Mouse (Mus musculus): ENCODE measurements at regions not wholly inside any gene's neighbourhood (a gene's known extent, or its start where the extent isn't known, plus 50 kb on each side); places are given as distances from the start of the nearest gene placed in this dataset.

DNA sequence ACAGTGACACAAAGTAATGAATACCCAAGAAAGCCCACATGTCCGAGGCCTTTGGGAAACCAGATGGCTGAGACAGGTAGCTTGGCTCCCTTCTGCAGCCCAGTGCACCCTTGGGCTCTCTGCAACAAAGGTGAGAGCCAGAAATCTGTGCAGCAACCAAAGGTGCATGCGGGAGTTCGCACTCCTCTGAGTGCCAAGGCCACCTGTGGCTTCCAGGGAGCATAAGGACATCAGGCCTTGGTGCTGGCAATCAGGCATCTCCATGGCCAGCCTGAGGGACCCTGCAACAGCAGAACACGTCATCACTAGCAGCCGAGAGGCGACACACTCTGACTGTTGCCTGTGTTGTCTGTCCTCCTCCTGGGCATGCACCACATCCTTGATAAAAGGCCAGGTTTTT, 78.2 kb upstream of the Slc22a12 start:
- in situ Hi-C loops (cut with MboI; ENCODE audit: low pct_ligation_motif_present, low pct_unique_long_range_greater_than_20kb, low sequenced_read_pairs), result no loop called here
- DNase-seq (ENCODE audit: extremely low read depth), result no peak
- Histone ChIP-seq H3K36me3 (replicated peaks in 1 of 2; ENCODE audit: control insufficient read depth in 1 of 2, insufficient read depth in 1 of 2, low read length in 1 of 2) (no peaks in the 10 kb centered on the region), H3K4me1 (ENCODE audit: control insufficient read depth in 1 of 2, insufficient read depth in 2 of 2) (no peaks in the 10 kb centered on the region), H3K9me3 (replicated peaks; ENCODE audit: low read length) (peaks cover 20% of the 10 kb centered on the region), H3K4me3 (replicated peaks in 1 of 3; ENCODE audit: low read depth in 2 of 3, low read length in 2 of 3, poor library complexity in 1 of 3) (no peak overlapping the region), H3K9ac (ENCODE audit: insufficient read depth, low read depth) (no peak overlapping the region), H3K79me2 (replicated peaks; ENCODE audit: control insufficient read depth, extremely low read depth, insufficient read depth, poor library complexity, severe bottlenecking) (no peaks in the 10 kb centered on the region), H3K27me3 (replicated peaks) (peaks cover 29% of the 10 kb centered on the region), H3K4me2 (ENCODE audit: insufficient read depth, low read depth, poor library complexity, severe bottlenecking) (no peak overlapping the region), H3K27ac (ENCODE audit: insufficient read depth, low read depth) (no peak overlapping the region)
- no peak for TF ChIP-seq ELF1 (IDR thresholded peaks at IDR 0.05; ENCODE audit: low read depth, low read length)
- no peak for TF ChIP-seq JUN (IDR thresholded peaks at IDR 0.05; ENCODE audit: insufficient read depth, low read depth, low read length)
- no peak for TF ChIP-seq SMC3 (IDR thresholded peaks at IDR 0.05; ENCODE audit: low read depth, low read length)
- TF ChIP-seq POLR2AphosphoS2 (IDR thresholded peaks at IDR 0.05; ENCODE audit: low read depth, low read length), result no peak
- no peak for TF ChIP-seq ETS1 (conservative IDR thresholded peaks at IDR 0.05; ENCODE audit: low read depth, low read length)
- TF ChIP-seq KAT2A (IDR thresholded peaks at IDR 0.05; ENCODE audit: insufficient replicate concordance, low read length), result no peak
- TF ChIP-seq UBTF (IDR thresholded peaks at IDR 0.05; ENCODE audit: low read depth, low read length), result no peak
- TF ChIP-seq MAZ (IDR thresholded peaks at IDR 0.05; ENCODE audit: low read depth, low read length), result no peak
- TF ChIP-seq E2F4 (IDR thresholded peaks at IDR 0.05; ENCODE audit: insufficient replicate concordance, low read depth, low read length), result no peak
- TF ChIP-seq ZNF384 (IDR thresholded peaks at IDR 0.05; ENCODE audit: low read depth, low read length), result no peak
- TF ChIP-seq CHD2 (IDR thresholded peaks at IDR 0.05; ENCODE audit: low read length), result no peak
- no peak for TF ChIP-seq ZC3H11A (IDR thresholded peaks at IDR 0.05; ENCODE audit: low read depth, low read length)
- no peak for TF ChIP-seq MYC (IDR thresholded peaks at IDR 0.05; ENCODE audit: low read depth, low read length)
- no peak for TF ChIP-seq NRF1 (IDR thresholded peaks at IDR 0.05; ENCODE audit: low read depth, low read length)
- no peak for TF ChIP-seq TCF12 (IDR thresholded peaks at IDR 0.05; ENCODE audit: low read depth, low read length)
- TF ChIP-seq EP300 (IDR thresholded peaks at IDR 0.05; ENCODE audit: low read length), result no peak
- dilution Hi-C loops (cut with MboI; ENCODE audit: extremely low pct_ligation_motif_present, extremely low pct_unique_long_range_greater_than_20kb, low sequenced_read_pairs), result no loop called here

DNA sequence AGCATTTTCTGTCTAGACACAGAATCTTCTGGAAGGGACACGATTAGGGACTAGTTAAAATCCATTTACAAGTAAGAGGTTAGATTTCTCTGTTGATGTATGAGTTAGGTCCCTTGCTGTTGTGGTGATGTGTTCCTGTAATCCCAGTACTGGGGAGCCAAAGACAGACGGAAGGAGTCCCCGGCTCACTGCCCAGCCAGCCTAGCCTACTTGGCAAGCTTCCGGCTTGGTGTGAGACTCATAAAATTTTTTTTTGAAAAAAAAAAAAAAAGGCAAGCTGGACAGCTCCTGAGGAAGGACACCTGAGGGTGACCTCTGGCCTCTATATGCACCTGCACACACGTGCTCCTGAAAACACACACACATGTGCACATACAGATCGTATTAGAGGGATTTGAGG, 76.7 kb upstream of the Slc22a12 start:
- dilution Hi-C loops (cut with MboI; ENCODE audit: extremely low pct_ligation_motif_present, extremely low pct_unique_long_range_greater_than_20kb, low sequenced_read_pairs) (no loop called here), in situ Hi-C loops (cut with MboI; ENCODE audit: low pct_ligation_motif_present, low pct_unique_long_range_greater_than_20kb, low sequenced_read_pairs) (no loop called here)
- H3K4me3 ChIP-seq (replicated peaks in 1 of 3; ENCODE audit: low read depth in 2 of 3, low read length in 2 of 3, poor library complexity in 1 of 3), result no peak overlapping the region
- H3K4me1 ChIP-seq (ENCODE audit: control insufficient read depth in 1 of 2, insufficient read depth in 2 of 2), result no peaks in the 10 kb centered on the region
- H3K36me3 ChIP-seq (replicated peaks in 1 of 2; ENCODE audit: control insufficient read depth in 1 of 2, insufficient read depth in 1 of 2, low read length in 1 of 2), result no peaks in the 10 kb centered on the region
- peaks cover 23% of the 10 kb centered on the region for H3K27me3 ChIP-seq (replicated peaks)
- H3K9me3 ChIP-seq (replicated peaks; ENCODE audit: low read length), result peaks cover 20% of the 10 kb centered on the region
- no peaks in the 10 kb centered on the region for H3K79me2 ChIP-seq (replicated peaks; ENCODE audit: control insufficient read depth, extremely low read depth, insufficient read depth, poor library complexity, severe bottlenecking)
- no peak overlapping the region for H3K4me2 ChIP-seq (ENCODE audit: insufficient read depth, low read depth, poor library complexity, severe bottlenecking)
- DNase-seq (ENCODE audit: extremely low read depth), result no peak
- TF ChIP-seq ZNF384 (IDR thresholded peaks at IDR 0.05; ENCODE audit: low read depth, low read length) (no peak), E2F4 (IDR thresholded peaks at IDR 0.05; ENCODE audit: insufficient replicate concordance, low read depth, low read length) (no peak), TBP (conservative IDR thresholded peaks at IDR 0.05; ENCODE audit: low read depth, low read length) (no peak), KAT2A (IDR thresholded peaks at IDR 0.05; ENCODE audit: insufficient replicate concordance, low read length) (no peak), UBTF (IDR thresholded peaks at IDR 0.05; ENCODE audit: low read depth, low read length) (no peak), NELFE (IDR thresholded peaks at IDR 0.05; ENCODE audit: low read depth, low read length) (no peak), MAX (IDR thresholded peaks at IDR 0.05; ENCODE audit: low read length) (no peak), BHLHE40 (IDR thresholded peaks at IDR 0.05; ENCODE audit: low read depth, low read length) (no peak), JUN (IDR thresholded peaks at IDR 0.05; ENCODE audit: insufficient read depth, low read depth, low read length) (no peak), CHD1 (IDR thresholded peaks at IDR 0.05; ENCODE audit: low read depth, low read length) (no peak), MXI1 (IDR thresholded peaks at IDR 0.05; ENCODE audit: low read depth, low read length) (no peak)
- H3K27ac ChIP-seq (ENCODE audit: insufficient read depth, low read depth), result no peak overlapping the region
- no peak overlapping the region for H3K9ac ChIP-seq (ENCODE audit: insufficient read depth, low read depth)

Data from CH12.LX (cell line).